Mouse (Mus musculus): ENCODE measurements around the gene Atp11c. TPM values are rescaled to one million over a fixed set of nuclear protein-coding genes. Genes with fewer than 3 reads are reported as not detected.

The Atp11c gene
- total and polyA plus RNA-seq, 3 experiments: 10.6 to 12.9 TPM; not detected in 1

- no peak overlapping the region for H3K4me3 ChIP-seq (ENCODE audit: control insufficient read depth in 1 of 2, insufficient read depth in 1 of 2, low read depth in 2 of 2, low read length in 2 of 2)
- DNase-seq (ENCODE audit: low read depth, low spot score): no peak
- H3K9me3 ChIP-seq (replicated peaks; ENCODE audit: insufficient read depth, low read length): no peaks in the 10 kb centered on the region
- no peak for TF ChIP-seq MAFK (IDR thresholded peaks at IDR 0.05; ENCODE audit: borderline replicate concordance, low read depth, low read length)
- no peak for TF ChIP-seq ETS1 (IDR thresholded peaks at IDR 0.05; ENCODE audit: low read depth, low read length)
- TF ChIP-seq ELF1 (IDR thresholded peaks at IDR 0.05; ENCODE audit: low read depth, low read length): no peak
- no peak for TF ChIP-seq MXI1 (IDR thresholded peaks at IDR 0.05; ENCODE audit: low read depth, low read length)
- no peak for TF ChIP-seq TBP (IDR thresholded peaks at IDR 0.05; ENCODE audit: low read depth, low read length)
- TF ChIP-seq USF1 (IDR thresholded peaks at IDR 0.05; ENCODE audit: low read depth, low read length): no peak
- no peak for TF ChIP-seq POLR2A (IDR thresholded peaks at IDR 0.05; ENCODE audit: control insufficient read depth in 1 of 2, insufficient read depth in 1 of 2, low read depth in 1 of 2, low read length in 2 of 2, poor library complexity in 1 of 2)
- no peak for TF ChIP-seq TCF12 (IDR thresholded peaks at IDR 0.05; ENCODE audit: low read depth, low read length)
- TF ChIP-seq ZKSCAN1 (IDR thresholded peaks at IDR 0.05; ENCODE audit: low read depth, low read length): no peak
- TF ChIP-seq SMC3 (IDR thresholded peaks at IDR 0.05; ENCODE audit: low read depth, low read length): no peak
- no peak for TF ChIP-seq GATA1 (IDR thresholded peaks at IDR 0.05; ENCODE audit: low read depth, low read length)
- no peak for TF ChIP-seq MAX (IDR thresholded peaks at IDR 0.05; ENCODE audit: low read length)
- H3K36me3 ChIP-seq (ENCODE audit: control insufficient read depth in 1 of 2, insufficient read depth in 2 of 2, low read length in 2 of 2): no peaks in the 10 kb centered on the region
- H3K27me3 ChIP-seq (ENCODE audit: control insufficient read depth in 1 of 2, insufficient read depth in 2 of 2, low read length in 2 of 2): no peaks in the 10 kb centered on the region
- H3K79me2 ChIP-seq (ENCODE audit: control insufficient read depth, insufficient read depth, low read length, poor library complexity): no peaks in the 10 kb centered on the region
- H3K9ac ChIP-seq (ENCODE audit: control insufficient read depth, low read depth, low read length, poor library complexity, severe bottlenecking): no peak overlapping the region
- no peaks in the 10 kb centered on the region for H3K4me1 ChIP-seq (ENCODE audit: control insufficient read depth in 1 of 2, insufficient read depth in 2 of 2, low read length in 2 of 2)
- H3K27ac ChIP-seq (ENCODE audit: control insufficient read depth, low read depth, low read length): no peak overlapping the region
Observed at GRCm38 (mm10) chrX:60545906-60546305, 46.6 kb downstream of the Atp11c start.

DNA sequence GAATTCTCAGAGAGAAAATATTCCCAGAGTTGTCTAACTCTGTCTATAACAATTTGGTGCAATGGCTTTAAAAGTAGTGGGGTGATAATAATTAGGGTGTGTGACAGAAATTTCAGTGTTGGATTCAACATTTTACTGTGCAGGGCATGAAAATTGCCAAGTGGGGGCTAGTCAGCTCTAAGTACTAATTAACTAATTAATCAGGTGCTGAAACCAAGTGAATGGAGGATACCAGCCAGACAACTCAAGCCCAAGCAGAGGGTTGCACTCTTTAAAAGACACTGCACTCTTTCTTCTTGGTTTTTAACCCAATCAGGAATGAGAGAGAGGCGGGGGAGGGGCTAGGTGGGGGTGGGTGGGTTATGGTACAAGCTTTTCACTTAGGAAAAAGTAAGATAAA lies 47.1 kb downstream of the Atp11c start:
- no peak for TF ChIP-seq ZMIZ1 (IDR thresholded peaks at IDR 0.05; ENCODE audit: low read depth, low read length)
- TF ChIP-seq MYB (IDR thresholded peaks at IDR 0.05; ENCODE audit: low read depth, low read length): no peak
- TF ChIP-seq ZNF384 (IDR thresholded peaks at IDR 0.05; ENCODE audit: low read depth, low read length): no peak
- no peak for TF ChIP-seq MAZ (IDR thresholded peaks at IDR 0.05; ENCODE audit: low read depth, low read length)
- TF ChIP-seq CHD1 (IDR thresholded peaks at IDR 0.05; ENCODE audit: low read depth, low read length): no peak
- TF ChIP-seq MYC (IDR thresholded peaks at IDR 0.05; ENCODE audit: low read depth, low read length): no peak
- no peak for TF ChIP-seq USF1 (IDR thresholded peaks at IDR 0.05; ENCODE audit: low read depth, low read length)
- no peak for TF ChIP-seq USF2 (IDR thresholded peaks at IDR 0.05; ENCODE audit: borderline replicate concordance in 1 of 2, insufficient read depth in 1 of 2, low read depth in 1 of 2, low read length in 2 of 2)
- no peak for TF ChIP-seq NELFE (IDR thresholded peaks at IDR 0.05; ENCODE audit: low read depth, low read length)
- TF ChIP-seq UBTF (IDR thresholded peaks at IDR 0.05; ENCODE audit: borderline replicate concordance, insufficient read depth, low read depth, low read length): no peak
- TF ChIP-seq RAD21 (IDR thresholded peaks at IDR 0.05; ENCODE audit: low read depth, low read length): no peak
- no peak for TF ChIP-seq POLR2A (IDR thresholded peaks at IDR 0.05; ENCODE audit: control insufficient read depth in 1 of 2, insufficient read depth in 1 of 2, low read depth in 1 of 2, low read length in 2 of 2, poor library complexity in 1 of 2)
- TF ChIP-seq TAL1 (IDR thresholded peaks at IDR 0.05; ENCODE audit: low read length): no peak
- no peak for TF ChIP-seq CHD2 (IDR thresholded peaks at IDR 0.05; ENCODE audit: low read length)
- Histone ChIP-seq H3K79me2 (ENCODE audit: control insufficient read depth, insufficient read depth, low read length, poor library complexity) (no peaks in the 10 kb centered on the region), H3K27me3 (ENCODE audit: control insufficient read depth in 1 of 2, insufficient read depth in 2 of 2, low read length in 2 of 2) (no peaks in the 10 kb centered on the region), H3K27ac (ENCODE audit: control insufficient read depth, low read depth, low read length) (no peak overlapping the region), H3K9me3 (replicated peaks; ENCODE audit: insufficient read depth, low read length) (no peaks in the 10 kb centered on the region), H3K36me3 (ENCODE audit: control insufficient read depth in 1 of 2, insufficient read depth in 2 of 2, low read length in 2 of 2) (no peaks in the 10 kb centered on the region), H3K4me1 (ENCODE audit: control insufficient read depth in 1 of 2, insufficient read depth in 2 of 2, low read length in 2 of 2) (no peaks in the 10 kb centered on the region), H3K4me3 (ENCODE audit: control insufficient read depth in 1 of 2, insufficient read depth in 1 of 2, low read depth in 2 of 2, low read length in 2 of 2) (no peak overlapping the region), H3K9ac (ENCODE audit: control insufficient read depth, low read depth, low read length, poor library complexity, severe bottlenecking) (no peak overlapping the region)
- no peak for DNase-seq (ENCODE audit: low read depth, low spot score)

Data from MEL (cell line).